24 mouse cellular contexts compared by ENCODE assay signal in genomic region chr9:78514681-78515080, GRCm38 (mm10). TPM values are rescaled to one million over a fixed set of nuclear protein-coding genes. Genes with fewer than 3 reads are reported as not detected.
A peak's percentile ranks its signal among the peaks of the same experiment; 100 is the strongest.
DNase-seq lines count a peak whose midpoint lies in the region; ATAC-seq and TF ChIP-seq lines count a peak whose summit lies in the region.
"Had no signal": no experiment of that assay in that cellular context is flagged by ENCODE, and none has a peak within 500 bp of the region (broad histone marks: within the 10 kb centered on the region; RNA-seq: fewer than 3 reads in every experiment).

No protein-coding gene starts in this region.

- WGBS in heart, embryonic 13.5 days, result 59% methylated on average over 4 of the region's 4 CpGs
- 78% methylated on average over 4 of the region's 4 CpGs for WGBS in liver, adult 2 months
- WGBS in liver, embryonic 12.5 days (ENCODE audit: insufficient replicate concordance), result 64% methylated on average over 4 of the region's 4 CpGs

- DNase-seq in heart, adult 8-10 months (ENCODE audit: low spot score), result no peak
- DNase-seq in liver, adult 2 months (ENCODE audit: extremely low read depth, low read depth, low spot score), result no peak
- peak; percentile 91 for DNase-seq in Muller cell, postnatal 12 days (ENCODE audit: inconsistent ontology term)
- no peak for DNase-seq in thymus, adult 18-20 months
- DNase-seq: adrenal gland, postnatal 10 days; adrenal gland, postnatal 36 days; cerebellum, adult 11 months; cerebellum, adult 2 months; cerebellum, adult 9-11 months; cerebellum, postnatal 25 days; gastrocnemius, postnatal 25 days; heart, adult 2 months; kidney, adult 2 months had no signal

- H3K4me3 ChIP-seq in heart, embryonic 13.5 days, result no peak overlapping the region
- no peak overlapping the region for H3K4me3 ChIP-seq in liver, adult 2 months (ENCODE audit: insufficient read depth, low read depth, low read length)
- H3K4me3 ChIP-seq in liver, embryonic 12.5 days, result no peak overlapping the region
- H3K4me3 ChIP-seq: embryonic facial prominence, embryonic 10.5 days; embryonic facial prominence, embryonic 13.5 days; erythroblast, embryonic 14.5 days; forebrain, embryonic 12.5 days; forebrain, embryonic 15.5 days; heart, adult 2 months; hindbrain, embryonic 12.5 days; hindbrain, embryonic 15.5 days had no signal

- peaks cover 52% of the 10 kb centered on the region for H3K4me1 ChIP-seq in heart, embryonic 13.5 days
- peaks cover 21% of the 10 kb centered on the region for H3K4me1 ChIP-seq in liver, adult 2 months (ENCODE audit: control insufficient read depth, insufficient read depth, low read length)
- peaks cover 44% of the 10 kb centered on the region for H3K4me1 ChIP-seq in liver, embryonic 12.5 days
- H3K4me1 ChIP-seq: embryonic facial prominence, embryonic 13.5 days; forebrain, embryonic 15.5 days; hindbrain, embryonic 12.5 days had no signal

- no peaks in the 10 kb centered on the region for H3K36me3 ChIP-seq in heart, embryonic 13.5 days
- no peaks in the 10 kb centered on the region for H3K36me3 ChIP-seq in liver, adult 2 months (ENCODE audit: control insufficient read depth, insufficient read depth, low read length)
- no peaks in the 10 kb centered on the region for H3K36me3 ChIP-seq in liver, embryonic 12.5 days
- H3K36me3 ChIP-seq: embryonic facial prominence, embryonic 10.5 days; embryonic facial prominence, embryonic 13.5 days; forebrain, embryonic 12.5 days; forebrain, embryonic 15.5 days; hindbrain, embryonic 12.5 days; hindbrain, embryonic 15.5 days had no signal

- no peaks in the 10 kb centered on the region for H3K79me2 ChIP-seq in liver, adult 2 months (ENCODE audit: control insufficient read depth, insufficient read depth, low read length)

- H3K9ac ChIP-seq in heart, embryonic 13.5 days, result no peak overlapping the region
- no peak overlapping the region for H3K9ac ChIP-seq in liver, adult 2 months (ENCODE audit: low read depth, low read length)
- no peak overlapping the region for H3K9ac ChIP-seq in liver, embryonic 12.5 days
- H3K9ac ChIP-seq: embryonic facial prominence, embryonic 13.5 days; forebrain, embryonic 12.5 days; forebrain, embryonic 15.5 days; hindbrain, embryonic 12.5 days; hindbrain, embryonic 15.5 days had no signal

- H3K27ac ChIP-seq in heart, embryonic 13.5 days (replicated peaks), result peak overlapping the region; percentile 87
- H3K27ac ChIP-seq in liver, adult 2 months (replicated peaks; ENCODE audit: insufficient read depth, low read depth, low read length), result peak overlapping the region; percentile 67
- H3K27ac ChIP-seq in liver, embryonic 12.5 days, result no peak overlapping the region; the same call in 1 of the 2 replicates
- H3K27ac ChIP-seq: embryonic facial prominence, embryonic 10.5 days; embryonic facial prominence, embryonic 13.5 days; forebrain, embryonic 12.5 days; forebrain, embryonic 15.5 days; heart, adult 2 months; hindbrain, embryonic 12.5 days; hindbrain, embryonic 15.5 days had no signal

- no peaks in the 10 kb centered on the region for H3K9me3 ChIP-seq in heart, embryonic 13.5 days
- H3K9me3 ChIP-seq in liver, embryonic 12.5 days (replicated peaks), result no peaks in the 10 kb centered on the region
- H3K9me3 ChIP-seq: embryonic facial prominence, embryonic 13.5 days; forebrain, embryonic 12.5 days; forebrain, embryonic 15.5 days; hindbrain, embryonic 12.5 days; hindbrain, embryonic 15.5 days had no signal

- no peak for TF ChIP-seq CTCF in liver, adult 2 months (IDR thresholded peaks at IDR 0.05; ENCODE audit: low read depth, low read length)

- H3K4me2 ChIP-seq in heart, embryonic 13.5 days, result no peak overlapping the region
- H3K4me2 ChIP-seq in liver, embryonic 12.5 days, result no peak overlapping the region
- H3K4me2 ChIP-seq: embryonic facial prominence, embryonic 13.5 days; forebrain, embryonic 12.5 days; forebrain, embryonic 15.5 days; hindbrain, embryonic 12.5 days; hindbrain, embryonic 15.5 days had no signal

- TF ChIP-seq POLR2A in liver, adult 2 months (IDR thresholded peaks at IDR 0.05; ENCODE audit: extremely low read depth, insufficient read depth, low read length), result no peak

- no peak for ATAC-seq in heart, embryonic 13.5 days (ENCODE audit: extremely low read depth, insufficient number of reproducible peaks, low FRiP score, low TSS enrichment)
- ATAC-seq in liver, embryonic 12.5 days, result no peak
- ATAC-seq: CD4-positive, CD25-positive, alpha-beta regulatory T cell, adult 4 months; forebrain, embryonic 15.5 days; intestine, postnatal 0 days had no signal

- no peaks in the 10 kb centered on the region for H3K27me3 ChIP-seq in heart, embryonic 13.5 days (replicated peaks)
- H3K27me3 ChIP-seq in liver, adult 2 months (ENCODE audit: control insufficient read depth, insufficient read depth, low read length), result no peaks in the 10 kb centered on the region
- H3K27me3 ChIP-seq in liver, embryonic 12.5 days (replicated peaks), result no peaks in the 10 kb centered on the region
- H3K27me3 ChIP-seq: embryonic facial prominence, embryonic 13.5 days; forebrain, embryonic 12.5 days; forebrain, embryonic 15.5 days; hindbrain, embryonic 12.5 days; hindbrain, embryonic 15.5 days had no signal

RNA-seq across cellular contexts. Expression of gene Eef1a1, which starts 25.7 kb away (rescaled TPM):
- polyA plus RNA-seq in heart, embryonic 13.5 days (2015; fragmentation: Nextera tagmentation; extraction: Ambion mirVana), result 3,078 and 3,363 TPM in 2 replicates
- total RNA-seq in heart, adult 8-10 months (2022), result 100 to 1,000 TPM; 830 to 950 (median 884) TPM
- total RNA-seq in liver, adult 2 months (2014; rRNA removed), result 7,986 and 8,406 TPM in 2 replicates
- 2,468 and 2,707 TPM in 2 replicates for polyA plus RNA-seq in liver, adult 2 months (2012; rRNA removed)
- polyA plus RNA-seq in liver, embryonic 12.5 days (2016; fragmentation: Nextera tagmentation; extraction: Ambion mirVana), result 2,705 and 2,706 TPM in 2 replicates
